Mouse (Mus musculus) limb, embryonic 13.5 days (tissue): ENCODE measurements around the gene Epm2a. TPM values are rescaled to one million over a fixed set of nuclear protein-coding genes. Genes with fewer than 3 reads are reported as not detected.
A peak's percentile ranks its signal among the peaks of the same experiment; 100 is the strongest.
"Not testable (repeated sequence)": the region's sequence is repeated elsewhere in the genome, so short reads cannot be mapped to it uniquely, and the experiment has no call there.

Source experiments
- ATAC-seq: fragments of 200-750 bp; cut with Nextera tagmentation; 2 replicates; pipeline ENCODE4 v1.8.0; 2017; ENCODE audit warnings: low read depth, moderate number of reproducible peaks, moderate TSS enrichment; ENCODE audit not compliant: low FRiP score
- H3K27ac ChIP-seq: fragments of 300-500 bp; sonication (generic); 2 replicates; pipeline ENCODE4 v1.5.1; 2015; ENCODE audit warnings: inconsistent platforms, mild to moderate bottlenecking, moderate library complexity
- H3K27me3 ChIP-seq: fragments of 300-500 bp; sonication (generic); 2 replicates; pipeline ENCODE4 v1.6.1; 2015; ENCODE audit warnings: mild to moderate bottlenecking, inconsistent platforms
- H3K36me3 ChIP-seq: fragments of 300-500 bp; sonication (generic); 2 replicates; pipeline ENCODE4 v1.6.1; 2015; ENCODE audit warnings: inconsistent platforms, mild to moderate bottlenecking, moderate library complexity
- H3K4me1 ChIP-seq: fragments of 300-500 bp; sonication (generic); 2 replicates; pipeline ENCODE4 v1.6.1; 2015; ENCODE audit warnings: inconsistent platforms
- H3K4me2 ChIP-seq: fragments of 300-500 bp; sonication (generic); replicated peaks from 2 replicates; pipeline ENCODE4 v1.6.1; 2015; ENCODE audit warnings: inconsistent platforms, mild to moderate bottlenecking, moderate library complexity
- H3K4me3 ChIP-seq: fragments of 300-500 bp; sonication (generic); 2 replicates; pipeline ENCODE4 v1.5.1; 2015; ENCODE audit warnings: moderate library complexity, mild to moderate bottlenecking, inconsistent platforms
- H3K9ac ChIP-seq: fragments of 300-500 bp; sonication (generic); 2 replicates; pipeline ENCODE4 v1.6.1; 2015; ENCODE audit warnings: mild to moderate bottlenecking, inconsistent platforms
- H3K9me3 ChIP-seq: fragments of 300-500 bp; sonication (generic); 2 replicates; pipeline ENCODE4 v1.6.1; 2016; ENCODE audit warnings: inconsistent platforms
- WGBS: fragments of 180-500 bp; shearing (Covaris S2); methylation state at CpG from one replicate; pipeline ENCODE4 v1.1.7; 2015; 5-methylcytosine and 5-hydroxymethylcytosine counted together
- polyA plus RNA-seq: library from polyadenylated mRNA; unstranded; fragments of >200 nt; fragmentation: Nextera tagmentation; extraction: Ambion mirVana; gene quantifications from 2 replicates; pipeline ENCODE4 v1.2.1, GENCODE M21; 2015

The Epm2a gene
- polyA plus RNA-seq, 1 experiment from 2014 or later = 0.37 TPM

- Histone ChIP-seq H3K9me3 (peaks cover 4% of the 10 kb centered on the region; the same call in 1 of the 2 replicates), H3K4me2 (0 out of 2 replicates have a peak overlapping the region, but pooled peaks have one; percentile 66), H3K27me3 (no peaks in the 10 kb centered on the region), H3K9ac (no peak overlapping the region), H3K4me3 (no peak overlapping the region), H3K27ac (no peak overlapping the region), H3K36me3 (no peaks in the 10 kb centered on the region), H3K4me1 (peaks cover 2% of the 10 kb centered on the region; the same call in 1 of the 2 replicates)
- no peak for ATAC-seq
- WGBS = 82% methylated on average over 18 of the region's 18 CpGs
Measured at GRCm38 (mm10) chr10:11344536-11345468, 1.6 kb downstream of the Epm2a start.

GRCm38 (mm10) chr10:11350243-11350974 lies 7.2 kb downstream of the Epm2a start:
- H3K4me1 ChIP-seq, H3K4me2 ChIP-seq, H3K36me3 ChIP-seq, H3K27ac ChIP-seq, H3K4me3 ChIP-seq, H3K9ac ChIP-seq, H3K9me3 ChIP-seq, H3K27me3 ChIP-seq, ATAC-seq: not testable (repeated sequence)
- WGBS = 71% methylated on average over 3 of the region's 3 CpGs

GRCm38 (mm10) chr10:11354609-11355008 lies 11.4 kb downstream of the Epm2a start:
- Histone ChIP-seq H3K4me3 (no peak overlapping the region), H3K9ac (no peak overlapping the region), H3K27ac (no peak overlapping the region), H3K9me3 (no peaks in the 10 kb centered on the region), H3K4me1 (no peaks in the 10 kb centered on the region), H3K36me3 (no peaks in the 10 kb centered on the region), H3K4me2 (no peak overlapping the region), H3K27me3 (no peaks in the 10 kb centered on the region)
- no peak for ATAC-seq
- 76% methylated on average over 8 of the region's 8 CpGs for WGBS

GRCm38 (mm10) chr10:11361985-11362692 lies 18.9 kb downstream of the Epm2a start:
- H3K27me3 ChIP-seq = no peaks in the 10 kb centered on the region
- no peaks in the 10 kb centered on the region for H3K36me3 ChIP-seq
- H3K9ac ChIP-seq = no peak overlapping the region
- no peak overlapping the region for H3K4me2 ChIP-seq
- no peak overlapping the region for H3K27ac ChIP-seq
- H3K4me3 ChIP-seq = no peak overlapping the region
- H3K9me3 ChIP-seq = no peaks in the 10 kb centered on the region
- H3K4me1 ChIP-seq = no peaks in the 10 kb centered on the region
- no peak; the same call in 1 of the 2 replicates for ATAC-seq
- WGBS = 57% methylated on average over 5 of the region's 5 CpGs

- Histone ChIP-seq H3K9ac (no peak overlapping the region), H3K4me2 (no peak overlapping the region), H3K4me1 (no peaks in the 10 kb centered on the region), H3K9me3 (no peaks in the 10 kb centered on the region), H3K27me3 (no peaks in the 10 kb centered on the region), H3K4me3 (no peak overlapping the region), H3K27ac (no peak overlapping the region), H3K36me3 (no peaks in the 10 kb centered on the region)
- ATAC-seq = no peak
- WGBS = 78% methylated on average over 12 of the region's 12 CpGs
Measured at GRCm38 (mm10) chr10:11362896-11363487, 19.8 kb downstream of the Epm2a start.

GRCm38 (mm10) chr10:11381302-11381701 lies 38.1 kb downstream of the Epm2a start:
- Histone ChIP-seq H3K4me3 (no peak overlapping the region), H3K27me3 (no peaks in the 10 kb centered on the region), H3K36me3 (no peaks in the 10 kb centered on the region), H3K9ac (no peak overlapping the region), H3K4me2 (no peak overlapping the region), H3K4me1 (no peaks in the 10 kb centered on the region), H3K9me3 (no peaks in the 10 kb centered on the region), H3K27ac (no peak overlapping the region)
- no peak for ATAC-seq
- 81% methylated on average over 2 of the region's 2 CpGs for WGBS

GRCm38 (mm10) chr10:11410926-11411325 lies 67.7 kb downstream of the Epm2a start:
- Histone ChIP-seq H3K27me3 (no peaks in the 10 kb centered on the region), H3K27ac (no peak overlapping the region), H3K4me3 (no peak overlapping the region), H3K36me3 (no peaks in the 10 kb centered on the region), H3K4me2 (no peak overlapping the region), H3K4me1 (no peaks in the 10 kb centered on the region), H3K9ac (no peak overlapping the region), H3K9me3 (no peaks in the 10 kb centered on the region)
- 86% methylated on average over 5 of the region's 5 CpGs for WGBS
- ATAC-seq = no peak

GRCm38 (mm10) chr10:11420071-11420470 lies 76.9 kb downstream of the Epm2a start:
- no peaks in the 10 kb centered on the region for H3K9me3 ChIP-seq
- H3K27ac ChIP-seq = no peak overlapping the region
- no peaks in the 10 kb centered on the region for H3K4me1 ChIP-seq
- ATAC-seq = no peak
- WGBS = 84% methylated on average over 3 of the region's 3 CpGs
- H3K9ac ChIP-seq = no peak overlapping the region
- no peaks in the 10 kb centered on the region for H3K27me3 ChIP-seq
- H3K4me2 ChIP-seq = no peak overlapping the region
- no peak overlapping the region for H3K4me3 ChIP-seq
- no peaks in the 10 kb centered on the region for H3K36me3 ChIP-seq

- ATAC-seq = no peak
- H3K4me2 ChIP-seq = no peak overlapping the region
- no peaks in the 10 kb centered on the region for H3K4me1 ChIP-seq
- no peaks in the 10 kb centered on the region for H3K9me3 ChIP-seq
- H3K27me3 ChIP-seq = no peaks in the 10 kb centered on the region
- no peak overlapping the region for H3K27ac ChIP-seq
- 88% methylated on average over 12 of the region's 12 CpGs for WGBS
- no peaks in the 10 kb centered on the region for H3K36me3 ChIP-seq
- H3K9ac ChIP-seq = no peak overlapping the region
- H3K4me3 ChIP-seq = no peak overlapping the region
Measured at GRCm38 (mm10) chr10:11429059-11429812, 86.0 kb downstream of the Epm2a start.

- no peak overlapping the region for H3K9ac ChIP-seq
- H3K27me3 ChIP-seq = no peaks in the 10 kb centered on the region
- no peak overlapping the region for H3K27ac ChIP-seq
- H3K4me1 ChIP-seq = no peaks in the 10 kb centered on the region
- no peaks in the 10 kb centered on the region for H3K9me3 ChIP-seq
- no peak for ATAC-seq
- H3K4me2 ChIP-seq = no peak overlapping the region
- 87% methylated on average over 1 of the region's 1 CpGs for WGBS
- no peaks in the 10 kb centered on the region for H3K36me3 ChIP-seq
- H3K4me3 ChIP-seq = no peak overlapping the region
Measured at GRCm38 (mm10) chr10:11436961-11437360, 93.8 kb downstream of the Epm2a start.

- WGBS = 87% methylated on average over 10 of the region's 10 CpGs
- no peaks in the 10 kb centered on the region for H3K9me3 ChIP-seq
- H3K27me3 ChIP-seq = no peaks in the 10 kb centered on the region
- H3K9ac ChIP-seq = no peak overlapping the region
- no peak for ATAC-seq
- no peak overlapping the region for H3K4me2 ChIP-seq
- no peaks in the 10 kb centered on the region for H3K36me3 ChIP-seq
- no peak overlapping the region for H3K27ac ChIP-seq
- no peaks in the 10 kb centered on the region for H3K4me1 ChIP-seq
- H3K4me3 ChIP-seq = no peak overlapping the region
Measured at GRCm38 (mm10) chr10:11438461-11438860, 95.3 kb downstream of the Epm2a start.
